In the genomic region with DNA sequence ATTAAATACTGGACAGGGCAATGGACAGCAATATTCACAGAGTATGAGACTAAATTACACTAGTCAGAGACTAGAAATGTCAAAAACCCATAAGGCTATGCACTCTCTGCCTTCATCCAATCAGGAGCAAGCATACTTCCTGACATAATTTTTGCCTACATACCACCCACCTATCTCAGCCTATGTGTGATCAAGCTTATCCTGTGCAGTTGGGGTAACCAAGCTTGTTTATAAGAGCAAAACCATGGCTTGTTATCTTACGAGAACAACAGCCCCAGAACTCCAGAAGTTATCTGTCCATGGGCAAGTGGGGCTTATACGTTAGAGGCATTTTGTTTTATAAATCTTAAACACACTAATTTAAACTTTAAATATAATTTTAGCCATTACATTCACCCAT, we compare ENCODE assay signal across 27 mouse cellular contexts. TPM values are rescaled to one million over a fixed set of nuclear protein-coding genes. Genes with fewer than 3 reads are reported as not detected.
"Had no signal": no experiment of that assay in that cellular context is flagged by ENCODE, and none has a peak within 500 bp of the region (broad histone marks: within the 10 kb centered on the region; RNA-seq: fewer than 3 reads in every experiment).

No protein-coding gene starts in this region.

- H3K36me3 ChIP-seq: limb, embryonic 10.5 days; limb, embryonic 13.5 days had no signal

- H3K9me3 ChIP-seq: limb, embryonic 10.5 days; limb, embryonic 13.5 days; megakaryocyte, embryonic 14.5 days had no signal

- H3K27ac ChIP-seq: kidney, postnatal 0 days; limb, embryonic 10.5 days; limb, embryonic 13.5 days; macrophage; stomach, postnatal 0 days had no signal

- ATAC-seq: inflammation-experienced regulatory T-cells, adult 6 months; intestine, postnatal 0 days; lung, postnatal 0 days had no signal

- H3K4me1 ChIP-seq: limb, embryonic 13.5 days had no signal

- H3K9ac ChIP-seq: limb, embryonic 13.5 days; lung, embryonic 14.5 days had no signal

- H3K4me3 ChIP-seq: limb, embryonic 10.5 days; limb, embryonic 13.5 days; megakaryocyte, embryonic 14.5 days had no signal

- H3K4me2 ChIP-seq: limb, embryonic 13.5 days; lung, embryonic 14.5 days; midbrain, embryonic 11.5 days had no signal

- H3K27me3 ChIP-seq: megakaryocyte, embryonic 14.5 days had no signal

- DNase-seq: kidney, adult 2 months; kidney, postnatal 36 days; lung, embryonic 14.5 days; midbrain, embryonic 14.5 days; thymus, adult 2 months; thymus, postnatal 25 days had no signal

RNA-seq across cellular contexts. Expression of gene Gm44965, which starts 41.4 kb away (rescaled TPM):
- total RNA-seq: layer of hippocampus, postnatal 14 days; left cerebral cortex, postnatal 25 days; liver, adult 2 months; midbrain, postnatal 0 days had no signal
- polyA plus RNA-seq: intestine, postnatal 0 days; kidney, embryonic 14.5 days; kidney, postnatal 0 days; limb, embryonic 10.5 days; limb, embryonic 13.5 days; liver, adult 2 months; lung, embryonic 14.5 days; lung, postnatal 0 days; macrophage; midbrain, embryonic 11.5 days; midbrain, embryonic 14.5 days; neural tube, embryonic 11.5 days; neural tube, embryonic 14.5 days; small intestine, adult 2 months; spleen, adult 2 months; stomach, embryonic 14.5 days; stomach, postnatal 0 days; thymus, adult 2 months; urinary bladder, adult 2 months had no signal
